Mouse (Mus musculus): Measurements from ENCODE around the gene Sugp1. TPM values are rescaled to one million over a fixed set of nuclear protein-coding genes. Genes with fewer than 3 reads are reported as not detected.
"Not testable (repeated sequence)": the region's sequence is repeated elsewhere in the genome, so short reads cannot be mapped to it uniquely, and the experiment has no call there.

Gene Sugp1
- polyA plus RNA-seq, 1 experiment from 2014 or later = 37.0 TPM

DNA sequence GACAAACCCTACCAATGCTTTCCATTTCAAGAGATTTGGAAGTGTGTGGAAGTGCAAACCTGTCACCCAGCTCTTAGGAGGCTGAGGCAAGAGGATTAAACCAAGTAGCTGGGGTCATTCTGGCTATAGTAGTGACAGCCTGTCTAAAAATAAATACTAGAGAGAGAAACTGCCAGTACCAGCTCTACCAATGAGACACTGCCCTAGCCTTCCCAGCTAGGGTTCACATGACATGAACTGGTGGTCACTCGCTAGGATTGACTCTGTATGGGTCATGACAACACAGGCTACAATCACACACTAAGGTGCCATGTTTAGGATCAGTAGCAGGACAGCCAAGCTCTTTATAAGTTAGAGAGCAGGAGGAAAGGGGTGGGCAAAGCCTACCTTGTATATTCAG lies 12.4 kb upstream of the Sugp1 start:
- 92% methylated on average over 1 of the region's 1 CpGs for WGBS
- Histone ChIP-seq H3K9ac (ENCODE audit: low read depth, low read length) (no peak overlapping the region), H3K4me2 (ENCODE audit: low read depth, low read length) (no peak overlapping the region), H3K4me1 (ENCODE audit: control insufficient read depth, insufficient read depth, low read length) (no peaks in the 10 kb centered on the region), H3K27ac (ENCODE audit: low read length) (no peak overlapping the region), H3K9me3 (ENCODE audit: control insufficient read depth, low read length) (no peaks in the 10 kb centered on the region), H3K36me3 (ENCODE audit: control insufficient read depth, insufficient read depth, low read length) (peaks cover 24% of the 10 kb centered on the region), H3K27me3 (replicated peaks; ENCODE audit: control insufficient read depth, insufficient read depth, low read length) (no peaks in the 10 kb centered on the region), H3K4me3 (ENCODE audit: low read length) (no peak overlapping the region)
- ATAC-seq = no peak

DNA sequence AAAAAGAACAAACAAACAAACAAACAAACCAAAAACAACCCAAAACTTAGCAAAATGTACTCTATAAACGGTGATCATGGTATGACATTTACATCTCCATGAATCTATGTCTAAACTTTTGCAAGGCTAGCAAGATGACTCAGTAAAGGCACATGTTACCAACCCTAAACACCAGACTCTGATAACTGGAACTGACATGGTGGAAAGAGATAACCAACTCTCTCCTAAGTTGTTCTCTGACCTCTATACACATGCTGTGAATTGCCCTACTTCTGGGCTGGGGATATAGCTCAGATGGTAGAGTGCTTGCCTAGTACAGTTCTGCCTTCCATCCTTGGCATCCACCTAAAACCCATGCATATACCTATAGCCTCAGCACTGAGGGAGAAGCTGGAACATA lies 4.6 kb upstream of the Sugp1 start:
- H3K9ac ChIP-seq (ENCODE audit: low read depth, low read length) = no peak overlapping the region
- H3K4me2 ChIP-seq (ENCODE audit: low read depth, low read length) = no peak overlapping the region
- H3K36me3 ChIP-seq (ENCODE audit: control insufficient read depth, insufficient read depth, low read length) = no peaks in the 10 kb centered on the region
- WGBS = 92% methylated on average over 1 of the region's 1 CpGs
- no peak for ATAC-seq
- no peak overlapping the region for H3K27ac ChIP-seq (ENCODE audit: low read length)
- no peaks in the 10 kb centered on the region for H3K27me3 ChIP-seq (replicated peaks; ENCODE audit: control insufficient read depth, insufficient read depth, low read length)
- peaks cover 9% of the 10 kb centered on the region; the same call in 1 of the 2 replicates for H3K4me1 ChIP-seq (ENCODE audit: control insufficient read depth, insufficient read depth, low read length)
- H3K9me3 ChIP-seq (ENCODE audit: control insufficient read depth, low read length) = no peaks in the 10 kb centered on the region
- H3K4me3 ChIP-seq (ENCODE audit: low read length) = no peak overlapping the region

DNA sequence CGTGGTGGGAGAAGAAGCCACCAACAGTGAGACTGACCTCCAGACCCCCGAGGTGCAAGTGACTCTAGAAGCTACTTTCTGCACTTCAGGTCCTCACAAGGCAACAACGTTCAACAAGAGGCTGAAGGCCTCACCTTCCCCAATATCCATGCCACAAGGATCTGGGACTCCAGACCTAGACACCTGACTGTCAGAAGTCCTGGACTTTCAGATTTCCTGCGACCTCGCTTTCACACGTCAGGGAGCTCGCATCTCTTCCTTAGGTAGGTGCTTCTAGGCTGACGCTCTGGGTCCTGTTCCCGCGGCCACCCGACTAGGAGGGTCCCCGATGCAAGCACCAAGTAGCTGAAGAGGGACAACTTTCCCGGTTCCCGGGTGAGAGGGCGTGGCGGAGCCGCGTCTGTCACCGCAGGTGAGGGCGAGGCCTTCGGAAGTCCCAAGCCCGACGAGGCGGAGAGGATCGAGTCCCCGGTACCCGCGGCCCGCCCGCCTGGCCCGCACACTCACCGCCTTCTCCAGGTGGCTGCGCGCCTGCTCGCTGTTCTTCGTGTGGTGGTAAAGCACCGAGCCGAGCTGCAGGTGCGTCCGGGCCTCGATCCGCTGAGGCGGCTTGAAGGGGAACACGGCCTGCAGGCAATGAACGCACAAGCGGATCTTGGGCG lies 597 bp upstream of the Sugp1 start:
- H3K4me2 ChIP-seq (ENCODE audit: low read depth, low read length) = peak overlapping the region; percentile 93
- H3K36me3 ChIP-seq (ENCODE audit: control insufficient read depth, insufficient read depth, low read length) = no peaks in the 10 kb centered on the region
- no peaks in the 10 kb centered on the region for H3K9me3 ChIP-seq (ENCODE audit: control insufficient read depth, low read length)
- H3K27me3 ChIP-seq (replicated peaks; ENCODE audit: control insufficient read depth, insufficient read depth, low read length) = no peaks in the 10 kb centered on the region
- H3K4me1 ChIP-seq (ENCODE audit: control insufficient read depth, insufficient read depth, low read length) = peaks cover 15% of the 10 kb centered on the region
- WGBS = 1% methylated on average over 47 of the region's 47 CpGs
- H3K4me3 ChIP-seq (ENCODE audit: low read length) = peak overlapping the region; percentile 99
- H3K27ac ChIP-seq (ENCODE audit: low read length) = no peak overlapping the region; the same call in 1 of the 2 replicates
- H3K9ac ChIP-seq (ENCODE audit: low read depth, low read length) = peak overlapping the region; percentile 97
- ATAC-seq = peak; percentile 59

DNA sequence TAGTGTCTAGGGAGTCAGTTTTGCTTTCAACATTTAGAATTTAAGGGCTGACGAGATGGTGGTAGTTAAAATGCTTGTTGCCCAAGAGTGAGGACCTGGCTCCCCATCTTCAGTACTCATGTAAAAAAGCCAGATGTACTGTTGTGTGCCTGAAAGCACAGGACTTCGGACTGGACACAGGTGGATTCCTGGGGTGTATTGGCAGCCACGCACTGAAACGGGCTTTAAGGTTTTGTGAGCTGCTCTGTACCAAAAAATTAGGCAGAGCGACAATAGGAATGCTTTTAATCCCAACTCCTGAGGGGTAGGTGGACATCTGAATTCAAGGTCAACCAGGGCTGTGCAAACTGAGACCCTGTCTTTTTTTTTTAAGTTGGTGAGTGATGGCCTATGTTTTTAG lies 1.4 kb downstream of the Sugp1 start:
- Histone ChIP-seq H3K4me1 (ENCODE audit: control insufficient read depth, insufficient read depth, low read length) (peaks cover 15% of the 10 kb centered on the region), H3K9me3 (ENCODE audit: control insufficient read depth, low read length) (no peaks in the 10 kb centered on the region), H3K4me3 (ENCODE audit: low read length) (peak overlapping the region; percentile 99; the same call in 1 of the 2 replicates), H3K27me3 (replicated peaks; ENCODE audit: control insufficient read depth, insufficient read depth, low read length) (no peaks in the 10 kb centered on the region), H3K36me3 (ENCODE audit: control insufficient read depth, insufficient read depth, low read length) (no peaks in the 10 kb centered on the region), H3K27ac (ENCODE audit: low read length) (no peak overlapping the region), H3K4me2 (ENCODE audit: low read depth, low read length) (peak overlapping the region; percentile 87), H3K9ac (ENCODE audit: low read depth, low read length) (peak overlapping the region; percentile 97; the same call in 1 of the 2 replicates)
- WGBS = 90% methylated on average over 5 of the region's 5 CpGs
- no peak for ATAC-seq

DNA sequence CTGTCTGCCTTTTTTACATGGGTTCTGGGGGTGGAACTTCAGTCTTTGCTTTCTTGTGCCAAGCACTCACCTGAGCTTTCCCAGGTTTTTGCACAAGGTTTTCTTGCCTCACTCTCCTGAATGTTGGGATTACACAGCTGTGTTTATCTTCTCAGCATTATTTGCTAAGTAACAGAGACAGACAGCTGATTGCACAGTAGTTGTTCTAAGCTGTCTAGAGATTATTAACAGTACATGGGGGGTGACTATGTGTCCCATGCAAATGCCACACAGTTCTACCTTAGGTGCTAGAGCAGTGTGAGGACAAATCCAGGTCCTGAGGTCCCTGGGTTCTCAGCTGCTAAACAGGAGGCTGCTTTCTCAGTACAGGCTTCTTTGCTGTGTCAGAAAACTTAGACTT lies 7.0 kb downstream of the Sugp1 start:
- Histone ChIP-seq H3K27ac (ENCODE audit: low read length) (no peak overlapping the region), H3K36me3 (ENCODE audit: control insufficient read depth, insufficient read depth, low read length) (peaks cover 12% of the 10 kb centered on the region), H3K4me3 (ENCODE audit: low read length) (no peak overlapping the region), H3K9me3 (ENCODE audit: control insufficient read depth, low read length) (no peaks in the 10 kb centered on the region), H3K4me2 (ENCODE audit: low read depth, low read length) (no peak overlapping the region), H3K9ac (ENCODE audit: low read depth, low read length) (no peak overlapping the region), H3K4me1 (ENCODE audit: control insufficient read depth, insufficient read depth, low read length) (no peaks in the 10 kb centered on the region), H3K27me3 (replicated peaks; ENCODE audit: control insufficient read depth, insufficient read depth, low read length) (no peaks in the 10 kb centered on the region)
- no peak for ATAC-seq

DNA sequence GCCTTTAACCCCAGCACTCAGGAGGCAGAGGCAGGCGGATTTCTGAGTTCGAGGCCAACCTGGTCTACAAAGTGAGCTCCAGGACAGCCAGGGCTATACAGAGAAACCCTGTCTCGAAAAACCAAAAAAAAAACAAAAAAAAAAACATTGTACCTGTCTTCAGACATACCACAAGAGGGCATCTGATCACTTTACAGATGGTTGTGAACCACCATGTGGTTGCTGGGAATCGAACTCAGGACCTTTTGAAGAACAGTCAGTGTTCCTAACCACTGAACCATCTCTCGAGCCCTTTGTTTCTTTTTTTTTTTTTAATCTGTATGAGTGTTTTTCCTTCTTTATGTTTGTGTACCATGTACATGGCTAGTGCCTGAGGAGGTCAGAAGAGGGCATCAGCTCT lies 7.8 kb downstream of the Sugp1 start:
- WGBS = 96% methylated on average over 5 of the region's 5 CpGs
- not testable (repeated sequence) for ATAC-seq
- H3K36me3 ChIP-seq (ENCODE audit: control insufficient read depth, insufficient read depth, low read length) = peaks cover 12% of the 10 kb centered on the region

DNA sequence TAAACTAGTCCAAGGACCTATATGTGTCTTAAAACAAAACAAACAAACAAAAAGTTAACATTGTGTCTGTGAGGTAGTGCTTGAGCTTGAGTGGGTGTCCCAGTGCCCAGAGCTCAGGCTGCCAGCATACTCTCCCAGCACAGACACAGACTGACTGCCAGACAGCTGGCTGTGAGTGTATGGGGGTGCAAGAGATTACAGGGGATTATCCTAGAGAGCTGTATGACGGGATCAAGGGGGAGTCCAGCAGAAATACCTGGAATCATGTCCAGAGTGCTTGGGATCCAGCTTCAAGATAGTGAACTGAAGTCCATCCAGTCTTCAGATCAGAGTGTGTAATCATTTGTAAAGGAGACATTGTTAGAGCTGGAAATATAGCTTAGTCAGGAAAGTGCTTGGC lies 15.1 kb downstream of the Sugp1 start:
- no peak overlapping the region for H3K4me2 ChIP-seq (ENCODE audit: low read depth, low read length)
- H3K27me3 ChIP-seq (replicated peaks; ENCODE audit: control insufficient read depth, insufficient read depth, low read length) = no peaks in the 10 kb centered on the region
- no peak overlapping the region for H3K27ac ChIP-seq (ENCODE audit: low read length)
- no peak overlapping the region for H3K9ac ChIP-seq (ENCODE audit: low read depth, low read length)
- H3K9me3 ChIP-seq (ENCODE audit: control insufficient read depth, low read length) = no peaks in the 10 kb centered on the region
- no peak for ATAC-seq
- no peak overlapping the region for H3K4me3 ChIP-seq (ENCODE audit: low read length)
- 65% methylated on average over 1 of the region's 1 CpGs for whole genome bisulfite sequencing
- H3K4me1 ChIP-seq (ENCODE audit: control insufficient read depth, insufficient read depth, low read length) = no peaks in the 10 kb centered on the region
- peaks cover 11% of the 10 kb centered on the region for H3K36me3 ChIP-seq (ENCODE audit: control insufficient read depth, insufficient read depth, low read length)

More for the DNA sequence above, 7.8 kb downstream of the Sugp1 start:
- H3K4me2 ChIP-seq (ENCODE audit: low read depth, low read length); H3K27ac ChIP-seq (ENCODE audit: low read length); H3K9ac ChIP-seq (ENCODE audit: low read depth, low read length); H3K9me3 ChIP-seq (ENCODE audit: control insufficient read depth, low read length); H3K4me3 ChIP-seq (ENCODE audit: low read length); H3K4me1 ChIP-seq (ENCODE audit: control insufficient read depth, insufficient read depth, low read length); H3K27me3 ChIP-seq (replicated peaks; ENCODE audit: control insufficient read depth, insufficient read depth, low read length): not testable (repeated sequence)

DNA sequence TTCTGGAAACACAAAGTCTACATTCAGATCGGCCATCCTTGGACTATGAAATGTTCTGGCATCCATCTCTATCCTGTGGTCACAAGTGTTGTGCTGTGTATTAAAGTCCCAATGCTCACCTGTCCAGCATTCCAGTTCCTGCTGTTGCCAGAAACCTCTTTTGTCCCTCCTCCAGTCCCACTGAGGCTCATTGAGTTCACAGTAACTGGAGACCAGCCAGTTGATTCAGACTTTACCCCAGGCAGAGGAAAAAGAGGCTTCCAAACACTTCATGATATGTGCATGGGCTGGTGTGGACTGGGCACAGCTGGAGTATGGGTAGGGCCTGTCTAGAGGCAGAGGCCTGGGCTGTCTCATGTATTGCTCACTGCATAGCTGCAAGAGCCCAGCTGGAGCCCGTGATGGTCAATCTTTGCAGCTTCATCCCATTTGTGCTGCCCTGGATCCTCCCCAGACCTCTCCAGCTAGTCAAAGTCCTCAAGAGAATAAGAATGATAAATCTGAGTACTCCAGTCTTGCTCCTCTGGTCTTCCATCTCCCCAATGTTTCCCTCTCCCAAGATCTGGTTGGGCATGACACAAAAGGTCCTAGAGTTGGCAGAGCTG lies 29.3 kb downstream of the Sugp1 start:
- peak; percentile 21 for ATAC-seq
- no peaks in the 10 kb centered on the region; the same call in 1 of the 2 replicates for H3K36me3 ChIP-seq (ENCODE audit: control insufficient read depth, insufficient read depth, low read length)
- WGBS = 65% methylated on average over 2 of the region's 2 CpGs

DNA sequence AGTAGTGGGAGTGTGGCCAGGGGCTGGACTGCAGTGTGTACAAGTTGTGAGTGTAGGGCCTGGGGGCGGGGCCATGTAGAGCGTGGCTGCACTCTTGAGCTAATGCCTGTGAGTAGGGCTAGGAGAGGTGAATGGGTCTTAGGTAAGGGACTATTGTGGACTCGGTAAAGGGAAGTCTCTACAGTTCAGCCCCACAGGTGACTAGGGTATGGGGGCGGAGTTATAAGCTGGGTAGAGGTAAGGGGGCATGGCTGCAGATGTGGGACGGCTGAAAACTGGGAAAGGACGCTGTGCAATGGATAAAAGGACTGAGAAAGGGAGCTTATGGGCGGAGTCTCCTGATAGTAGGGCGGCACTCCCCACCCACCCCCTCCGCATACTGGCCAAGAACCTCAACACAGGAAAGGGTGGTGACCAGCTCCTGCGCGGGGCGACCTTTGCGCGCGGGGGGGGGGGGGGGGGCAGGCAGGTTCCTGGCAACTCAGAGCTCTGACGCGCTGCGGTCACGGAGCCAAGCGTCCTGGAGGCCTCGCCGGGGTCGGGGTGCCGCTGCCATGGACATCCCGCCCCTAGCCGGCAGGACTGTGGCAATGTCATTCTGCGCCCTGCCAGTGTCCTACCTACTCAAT lies 29.9 kb downstream of the Sugp1 start, which contains the start of gene Tm6sf2:
Tm6sf2 (plus strand) TSS at position 484 of the 629 bp plus-strand sequence.
- peaks cover 7% of the 10 kb centered on the region for H3K4me1 ChIP-seq (ENCODE audit: control insufficient read depth, insufficient read depth, low read length)
- H3K27me3 ChIP-seq (replicated peaks; ENCODE audit: control insufficient read depth, insufficient read depth, low read length) = no peaks in the 10 kb centered on the region
- H3K4me2 ChIP-seq (ENCODE audit: low read depth, low read length) = peak within 1 kb of the TSS; percentile 54
- H3K9me3 ChIP-seq (ENCODE audit: control insufficient read depth, low read length) = no peaks in the 10 kb centered on the region
- peak within 1 kb of the TSS; percentile 68 for H3K9ac ChIP-seq (ENCODE audit: low read depth, low read length)
- 13% methylated on average over 23 of the region's 27 CpGs for whole genome bisulfite sequencing
- peak; percentile 87 for ATAC-seq
- peak within 1 kb of the TSS; percentile 85 for H3K27ac ChIP-seq (ENCODE audit: low read length)
- H3K36me3 ChIP-seq (ENCODE audit: control insufficient read depth, insufficient read depth, low read length) = no peaks in the 10 kb centered on the region; the same call in 1 of the 2 replicates
- H3K4me3 ChIP-seq (ENCODE audit: low read length) = peak within 1 kb of the TSS; percentile 46

More for the DNA sequence above, 29.3 kb downstream of the Sugp1 start:
- H3K9ac ChIP-seq (ENCODE audit: low read depth, low read length) = 0 out of 2 replicates have a peak overlapping the region, but pooled peaks have one; percentile 24
- H3K9me3 ChIP-seq (ENCODE audit: control insufficient read depth, low read length) = no peaks in the 10 kb centered on the region
- no peaks in the 10 kb centered on the region for H3K27me3 ChIP-seq (replicated peaks; ENCODE audit: control insufficient read depth, insufficient read depth, low read length)
- peak overlapping the region; percentile 64 for H3K27ac ChIP-seq (ENCODE audit: low read length)
- H3K4me2 ChIP-seq (ENCODE audit: low read depth, low read length) = peak overlapping the region; percentile 54
- peaks cover 7% of the 10 kb centered on the region for H3K4me1 ChIP-seq (ENCODE audit: control insufficient read depth, insufficient read depth, low read length)
- H3K4me3 ChIP-seq (ENCODE audit: low read length) = no peak overlapping the region
